ENCODE assay signal across 12 mouse cellular contexts in the genomic region with DNA sequence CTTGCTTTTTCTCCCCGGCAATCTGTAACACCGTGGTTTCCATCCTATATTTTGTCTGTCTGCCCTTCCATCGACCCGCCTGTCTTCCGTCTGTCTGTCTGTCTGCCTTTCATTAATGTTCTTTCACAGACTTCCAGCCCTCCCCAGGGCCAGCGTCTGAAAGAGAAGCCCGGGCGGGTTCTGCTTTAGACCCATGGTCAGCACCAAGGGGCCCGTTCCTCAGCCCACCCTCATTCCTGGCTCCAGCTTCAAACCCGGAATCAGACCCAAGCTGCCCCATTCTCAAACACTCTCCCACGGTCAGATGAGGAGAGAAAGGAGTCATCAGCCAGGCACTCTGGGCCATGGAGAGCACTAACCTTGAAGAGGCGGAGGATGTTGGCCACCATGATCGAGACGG. TPM values are rescaled to one million over a fixed set of nuclear protein-coding genes. Genes with fewer than 3 reads are reported as not detected.
DNase-seq lines count a peak whose midpoint lies in the region; ATAC-seq and TF ChIP-seq lines count a peak whose summit lies in the region.
"Had no signal": no experiment of that assay in that cellular context is flagged by ENCODE, and none has a peak within 500 bp of the region (broad histone marks: within the 10 kb centered on the region; RNA-seq: fewer than 3 reads in every experiment).

No protein-coding gene starts in this region.

- H3K4me2 ChIP-seq in forebrain, embryonic 15.5 days (replicated peaks) = peak overlapping the region; percentile 34
- peak overlapping the region; percentile 3; the same call in 1 of the 2 replicates for H3K4me2 ChIP-seq in midbrain, embryonic 11.5 days

- no peak overlapping the region for H3K9ac ChIP-seq in forebrain, embryonic 15.5 days (replicated peaks)
- no peak overlapping the region for H3K9ac ChIP-seq in midbrain, embryonic 11.5 days (ENCODE audit: low read length)

- TF ChIP-seq CTCF in E14TG2a.4 (conservative IDR thresholded peaks at IDR 0.05; ENCODE audit: low read length) = no peak
- no peak for TF ChIP-seq CTCF in thymus, adult 2 months (IDR thresholded peaks at IDR 0.05; ENCODE audit: borderline replicate concordance, control insufficient read depth, extremely low read depth, insufficient read depth, low read length, poor library complexity)

- WGBS in forebrain, embryonic 15.5 days = 20% methylated on average over 14 of the region's 14 CpGs
- WGBS in midbrain, embryonic 11.5 days = 16% methylated on average over 14 of the region's 14 CpGs
- 64% methylated on average over 14 of the region's 14 CpGs for WGBS in thymus, adult 2 months

- H3K27ac ChIP-seq in forebrain, embryonic 15.5 days (replicated peaks) = peak overlapping the region; percentile 90
- peak overlapping the region; percentile 88 for H3K27ac ChIP-seq in midbrain, embryonic 11.5 days (ENCODE audit: low read depth, low read length)
- H3K27ac ChIP-seq in thymus, adult 2 months (ENCODE audit: control insufficient read depth, insufficient read depth, low read length) = no peak overlapping the region

- TF ChIP-seq POLR2A in thymus, adult 2 months (IDR thresholded peaks at IDR 0.05; ENCODE audit: control insufficient read depth, extremely low read depth, insufficient read depth, low read length, poor library complexity) = no peak

- DNase-seq in cerebellum, postnatal 25 days = peak; percentile 42 to 55
- no peak for DNase-seq in cerebellum, adult 11-12 months
- peak; percentile 92 for DNase-seq in midbrain, embryonic 11.5 days (ENCODE audit: low spot score, missing footprints)
- no peak for DNase-seq in thymus, adult 2 months
- no peak for DNase-seq in ovary, postnatal 36 days (ENCODE audit: low spot score)
- DNase-seq in urinary bladder, adult 18-20 months (ENCODE audit: low spot score in 2 of 2) = no peak

- H3K27me3 ChIP-seq in E14TG2a.4 (ENCODE audit: insufficient read depth, low read length) = peaks cover 79% of the 10 kb centered on the region
- no peaks in the 10 kb centered on the region for H3K27me3 ChIP-seq in forebrain, embryonic 15.5 days
- H3K27me3 ChIP-seq in midbrain, embryonic 11.5 days (ENCODE audit: control insufficient read depth, insufficient read depth, low read length) = no peaks in the 10 kb centered on the region
- H3K27me3 ChIP-seq in thymus, adult 2 months (ENCODE audit: control insufficient read depth, insufficient read depth, low read length) = no peaks in the 10 kb centered on the region

- no peak for ATAC-seq in forebrain, embryonic 15.5 days (replicated peaks)
- no peak for ATAC-seq in midbrain, embryonic 11.5 days (ENCODE audit: low FRiP score)

- H3K9me3 ChIP-seq in E14TG2a.4 (ENCODE audit: low read length) = no peaks in the 10 kb centered on the region
- H3K9me3 ChIP-seq in forebrain, embryonic 15.5 days = no peaks in the 10 kb centered on the region
- H3K9me3 ChIP-seq in midbrain, embryonic 11.5 days (ENCODE audit: control insufficient read depth, low read length) = no peaks in the 10 kb centered on the region

- peaks cover 73% of the 10 kb centered on the region for H3K4me1 ChIP-seq in E14TG2a.4 (replicated peaks; ENCODE audit: low read depth, low read length)
- peaks cover 40% of the 10 kb centered on the region for H3K4me1 ChIP-seq in forebrain, embryonic 15.5 days
- H3K4me1 ChIP-seq in midbrain, embryonic 11.5 days (ENCODE audit: control insufficient read depth, insufficient read depth, low read length) = peaks cover 59% of the 10 kb centered on the region
- peaks cover 21% of the 10 kb centered on the region for H3K4me1 ChIP-seq in thymus, adult 2 months (replicated peaks; ENCODE audit: control insufficient read depth, insufficient read depth, low read length)

- H3K4me3 ChIP-seq in E14TG2a.4 (replicated peaks; ENCODE audit: low read length) = peak overlapping the region; percentile 64
- no peak overlapping the region for H3K4me3 ChIP-seq in forebrain, embryonic 15.5 days
- H3K4me3 ChIP-seq in midbrain, embryonic 11.5 days (ENCODE audit: low read depth, low read length) = no peak overlapping the region
- no peak overlapping the region for H3K4me3 ChIP-seq in thymus, adult 2 months (ENCODE audit: control insufficient read depth, insufficient read depth, low read length)
- H3K4me3 ChIP-seq: erythroblast, embryonic 14.5 days; myocyte had no signal

- H3K36me3 ChIP-seq in E14TG2a.4 (ENCODE audit: insufficient read depth, low read length) = no peaks in the 10 kb centered on the region
- H3K36me3 ChIP-seq in forebrain, embryonic 15.5 days = no peaks in the 10 kb centered on the region
- no peaks in the 10 kb centered on the region for H3K36me3 ChIP-seq in midbrain, embryonic 11.5 days (ENCODE audit: control insufficient read depth, insufficient read depth, low read length)
- no peaks in the 10 kb centered on the region for H3K36me3 ChIP-seq in thymus, adult 2 months (ENCODE audit: control insufficient read depth, insufficient read depth, low read length)

RNA-seq across cellular contexts. Expression of gene Grm4, which starts 18.9 kb away (rescaled TPM):
- 2.4 and 3.0 TPM in 2 replicates for polyA plus RNA-seq in forebrain, embryonic 15.5 days (2015; fragmentation: Nextera tagmentation; extraction: Ambion mirVana)
- 3.5 and 3.6 TPM in 2 replicates for polyA plus RNA-seq in midbrain, embryonic 11.5 days (2014; fragmentation: Nextera tagmentation; extraction: Ambion mirVana)
- polyA plus RNA-seq in thymus, adult 2 months (2012; rRNA removed) = 1.5 and 1.9 TPM in 2 replicates
- polyA plus RNA-seq: erythroblast, embryonic 14.5 days; heart, embryonic 14.5 days; liver, embryonic 16.5 days; myocyte had no signal

RNA-seq across cellular contexts. Expression of gene Hmga1, which starts 54.0 kb away (rescaled TPM):
- polyA plus RNA-seq in forebrain, embryonic 15.5 days (2015; fragmentation: Nextera tagmentation; extraction: Ambion mirVana) = 106 and 121 TPM in 2 replicates
- 354 and 406 TPM in 2 replicates for polyA plus RNA-seq in midbrain, embryonic 11.5 days (2014; fragmentation: Nextera tagmentation; extraction: Ambion mirVana)
- 430 and 578 TPM in 2 replicates for polyA plus RNA-seq in thymus, adult 2 months (2012; rRNA removed)

Comparison
In these comparisons a context has a peak if more than half of its experiments do, and no peak if none do; other contexts are left out.
1. DNase-seq: peak in cerebellum, postnatal 25 days (2 of 2) and midbrain, embryonic 11.5 days (single experiment); none in cerebellum, adult 11-12 months (single experiment), thymus, adult 2 months (single experiment), ovary, postnatal 36 days (single experiment) and urinary bladder, adult 18-20 months (0 of 2).